Mouse (Mus musculus) ES-E14 (cell line): ENCODE data around the gene Psmb3. TPM values are rescaled to one million over a fixed set of nuclear protein-coding genes. Genes with fewer than 3 reads are reported as not detected.
A peak's percentile ranks its signal among the peaks of the same experiment; 100 is the strongest.
"Not testable (repeated sequence)": the region's sequence is repeated elsewhere in the genome, so short reads cannot be mapped to it uniquely, and the experiment has no call there.

Source experiments
- DNase-seq: peaks from one replicate; pipeline ENCODE4 v3.0.0-alpha.2; 2013; ENCODE audit warnings: low read depth, low spot score
- H3K27ac ChIP-seq: 2 replicates; pipeline ENCODE4 v1.5.1; 2012; ENCODE audit warnings: low read depth, mild to moderate bottlenecking, low read length, moderate library complexity, mixed read lengths; ENCODE audit not compliant: poor library complexity, insufficient read depth, severe bottlenecking
- H3K36me3 ChIP-seq: 2 replicates; pipeline ENCODE4 v1.6.1; 2012; ENCODE audit warnings: mild to moderate bottlenecking, low read length, moderate library complexity, mixed read lengths; ENCODE audit not compliant: control insufficient read depth, poor library complexity, insufficient read depth, severe bottlenecking
- H3K4me1 ChIP-seq, 2 experiments: fragments of 150-350 bp in 1 of 2; sonication (generic) in 1 of 2; 2 replicates each; pipeline ENCODE4 v1.6.1; 2012; ENCODE audit warnings: low read length in 2 of 2, mild to moderate bottlenecking in 1 of 2, mixed read lengths in 1 of 2; ENCODE audit not compliant: control insufficient read depth in 2 of 2, insufficient read depth in 2 of 2, poor library complexity in 1 of 2
- H3K4me3 ChIP-seq, 2 experiments: fragments of 150-350 bp in 1 of 2; sonication (generic) in 1 of 2; 2 replicates each; pipeline ENCODE4 v1.5.1; 2012; ENCODE audit warnings: low read length in 2 of 2, low read depth in 1 of 2, mild to moderate bottlenecking in 1 of 2, mixed read lengths in 1 of 2; ENCODE audit not compliant: insufficient read depth in 1 of 2, poor library complexity in 1 of 2, severe bottlenecking in 1 of 2
- H3K9ac ChIP-seq: 2 replicates; pipeline ENCODE4 v1.6.1; 2012; ENCODE audit warnings: low read depth, mild to moderate bottlenecking, low read length, mixed read lengths; ENCODE audit not compliant: poor library complexity, insufficient read depth, severe bottlenecking
- H3K9me3 ChIP-seq: fragments of 150-350 bp; sonication (generic); 2 replicates; pipeline ENCODE4 v1.6.1; 2012; ENCODE audit warnings: low read depth, mild to moderate bottlenecking, low read length; ENCODE audit not compliant: control insufficient read depth, insufficient read depth
- CHD2 ChIP-seq: IDR thresholded peaks from 2 replicates; pipeline ENCODE4 v1.6.1; 2014; ENCODE audit warnings: mild to moderate bottlenecking, low read depth, low read length, inconsistent platforms
- HCFC1 ChIP-seq: IDR thresholded peaks from 2 replicates; pipeline ENCODE4 v1.6.1; 2012; ENCODE audit warnings: low read length, inconsistent platforms, borderline replicate concordance; ENCODE audit not compliant: insufficient read depth
- MAFK ChIP-seq: IDR thresholded peaks from 2 replicates; pipeline ENCODE4 v1.6.1; 2014; ENCODE audit warnings: mild to moderate bottlenecking, low read depth, low read length, inconsistent platforms; ENCODE audit not compliant: insufficient read depth
- ZC3H11A ChIP-seq: IDR thresholded peaks from 2 replicates; pipeline ENCODE4 v1.6.1; 2012; ENCODE audit warnings: low read depth, mild to moderate bottlenecking, inconsistent platforms, low read length, borderline replicate concordance
- ZNF384 ChIP-seq: IDR thresholded peaks from 2 replicates; pipeline ENCODE4 v1.6.1; 2012; ENCODE audit warnings: low read depth, low read length, inconsistent platforms
- in situ Hi-C, 2 experiments: fragments of 600-800 bp; cut with MboI; formaldehyde crosslinking; loops; one replicate each; pipeline ENCODE4 v1.15.1; 2025; ENCODE audit warnings: low sequenced_read_pairs in 2 of 2, inconsistent platforms in 1 of 2; ENCODE audit not compliant: unreplicated experiment in 2 of 2
- total RNA-seq: library from RNA; depleted of rRNA; stranded (reverse); fragments of 300-350 nt; gene quantifications from 2 replicates; pipeline ENCODE4 v1.2.3, GENCODE M21; 2012

The Psmb3 gene
- total RNA-seq, 1 experiment: 677 TPM

- peak; percentile 71; the same call in 1 of the 2 replicates for TF ChIP-seq ZNF384
- Histone ChIP-seq H3K27ac (peak overlapping the region; percentile 100; the same call in 1 of the 2 replicates), H3K4me1 (peaks cover 12 to 17% of the 10 kb centered on the region in 2 experiments), H3K9ac (peak overlapping the region; percentile 98; the same call in 1 of the 2 replicates), H3K4me3 (peak overlapping the region; percentile 17 to 96)
- in situ Hi-C loops, H3K36me3 ChIP-seq, DNase-seq, H3K9me3 ChIP-seq: not testable (repeated sequence)
Measured at GRCm38 (mm10) chr11:97657967-97658366, 45.2 kb upstream of the Psmb3 start.

GRCm38 (mm10) chr11:97658751-97659266 is 44.4 kb upstream of the Psmb3 start:
- H3K4me3 ChIP-seq: peak overlapping the region; percentile 89 to 96
- TF ChIP-seq MAFK: no peak
- TF ChIP-seq ZNF384: no peak
- no peak for TF ChIP-seq HCFC1
- TF ChIP-seq CHD2: no peak
- TF ChIP-seq ZC3H11A: no peak
- peak overlapping the region; percentile 98 for H3K9ac ChIP-seq

GRCm38 (mm10) chr11:97659267-97659989 is 43.8 kb upstream of the Psmb3 start:
- TF ChIP-seq CHD2 (no peak), ZNF384 (no peak), ZC3H11A (no peak), HCFC1 (no peak), MAFK (no peak)
- Histone ChIP-seq H3K4me1 (peaks cover 12 to 16% of the 10 kb centered on the region in 2 experiments), H3K9me3 (no peaks in the 10 kb centered on the region), H3K27ac (peak overlapping the region; percentile 100), H3K4me3 (peak overlapping the region; percentile 89 to 96), H3K9ac (peak overlapping the region; percentile 98), H3K36me3 (peaks cover 3% of the 10 kb centered on the region; the same call in 1 of the 2 replicates)
- no peak for DNase-seq
- in situ Hi-C loops: no loop called here

More at GRCm38 (mm10) chr11:97658751-97659266, 44.4 kb upstream of the Psmb3 start:
- in situ Hi-C loops: no loop called here
- no peak for DNase-seq
- Histone ChIP-seq H3K9me3 (no peaks in the 10 kb centered on the region), H3K27ac (peak overlapping the region; percentile 100; the same call in 1 of the 2 replicates), H3K4me1 (peaks cover 12 to 16% of the 10 kb centered on the region in 2 experiments), H3K36me3 (peaks cover 3% of the 10 kb centered on the region; the same call in 1 of the 2 replicates)

GRCm38 (mm10) chr11:97659990-97660714 is 43.0 kb upstream of the Psmb3 start:
- TF ChIP-seq CHD2 (no peak), MAFK (no peak), ZC3H11A (no peak), HCFC1 (no peak), ZNF384 (no peak)
- no peaks in the 10 kb centered on the region for H3K9me3 ChIP-seq
- in situ Hi-C loops: no loop called here
- peak overlapping the region; percentile 98 for H3K9ac ChIP-seq
- peaks cover 3% of the 10 kb centered on the region; the same call in 1 of the 2 replicates for H3K36me3 ChIP-seq
- peaks cover 12 to 14% of the 10 kb centered on the region in 2 experiments for H3K4me1 ChIP-seq
- peak overlapping the region; percentile 100 for H3K27ac ChIP-seq
- H3K4me3 ChIP-seq: peak overlapping the region; percentile 89 to 96
- DNase-seq: no peak
